Mouse (Mus musculus): ENCODE results near the gene Dnajc15. TPM values are rescaled to one million over a fixed set of nuclear protein-coding genes. Genes with fewer than 3 reads are reported as not detected.
A peak's percentile ranks its signal among the peaks of the same experiment; 100 is the strongest.

The Dnajc15 gene
- polyA plus RNA-seq, 1 experiment from 2014 or later: 103 TPM

- no peaks in the 10 kb centered on the region for H3K27me3 ChIP-seq (ENCODE audit: insufficient read depth, low read length)
- H3K36me3 ChIP-seq (ENCODE audit: insufficient read depth): no peaks in the 10 kb centered on the region
- H3K9me3 ChIP-seq (ENCODE audit: low read depth, low read length): no peaks in the 10 kb centered on the region
- DNase-seq (peak; percentile 10), ATAC-seq (ENCODE audit: insufficient read depth) (no peak)
- TF ChIP-seq CTCF (IDR thresholded peaks at IDR 0.05; ENCODE audit: low read depth): no peak
- H3K4me2 ChIP-seq: no peak overlapping the region
- WGBS: 69% methylated on average over 3 of the region's 3 CpGs
- H3K4me3 ChIP-seq (ENCODE audit: low read depth, low read length): no peak overlapping the region
- H3K4me1 ChIP-seq (ENCODE audit: insufficient read depth): no peaks in the 10 kb centered on the region
- no peak overlapping the region for H3K27ac ChIP-seq (ENCODE audit: low read depth)
- H3K9ac ChIP-seq: no peak overlapping the region
Measured at GRCm38 (mm10) chr14:77864051-77864450, 10.9 kb downstream of the Dnajc15 start.

DNA sequence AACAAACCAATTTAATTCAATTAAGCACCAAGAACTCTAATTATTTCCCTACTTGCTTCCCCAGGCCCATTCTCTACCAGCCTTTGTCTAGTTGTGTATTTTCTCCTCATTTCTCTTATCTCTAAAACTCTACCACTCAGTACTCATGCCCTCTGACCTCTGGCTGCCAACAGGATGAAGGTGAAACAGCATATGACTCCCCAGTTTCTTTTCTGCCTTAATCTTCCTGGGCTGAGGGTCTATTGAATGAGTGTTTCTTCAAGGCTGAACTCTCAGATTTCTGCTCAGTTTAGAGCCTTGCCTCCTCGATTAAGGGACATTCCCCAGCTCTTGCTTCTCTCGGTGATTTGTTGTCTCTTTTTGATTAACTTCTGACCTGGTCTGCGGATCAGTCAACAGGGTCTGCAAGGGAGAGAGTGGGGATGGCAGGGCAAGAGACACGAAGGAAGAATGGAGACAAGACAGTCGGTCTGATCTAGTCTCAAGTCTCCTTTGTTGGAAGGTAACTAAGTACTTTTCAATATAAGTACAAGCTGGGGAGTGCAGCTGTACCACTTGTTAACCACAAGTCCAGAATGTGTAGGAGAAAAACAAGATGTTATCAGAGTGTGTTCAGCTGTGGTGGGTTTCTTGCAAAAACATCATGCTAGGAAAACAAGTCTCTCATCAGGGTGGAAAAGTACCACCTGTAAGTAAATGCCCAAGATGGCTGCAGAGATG lies 13.9 kb downstream of the Dnajc15 start:
- no peaks in the 10 kb centered on the region for H3K36me3 ChIP-seq (ENCODE audit: insufficient read depth)
- H3K4me2 ChIP-seq: no peak overlapping the region
- ATAC-seq (ENCODE audit: insufficient read depth) (no peak), DNase-seq (no peak)
- TF ChIP-seq CTCF (IDR thresholded peaks at IDR 0.05; ENCODE audit: low read depth): no peak
- no peak overlapping the region for H3K4me3 ChIP-seq (ENCODE audit: low read depth, low read length)
- H3K27ac ChIP-seq (ENCODE audit: low read depth): no peak overlapping the region
- H3K9ac ChIP-seq: no peak overlapping the region
- H3K27me3 ChIP-seq (ENCODE audit: insufficient read depth, low read length): no peaks in the 10 kb centered on the region
- H3K9me3 ChIP-seq (ENCODE audit: low read depth, low read length): no peaks in the 10 kb centered on the region
- H3K4me1 ChIP-seq (ENCODE audit: insufficient read depth): no peaks in the 10 kb centered on the region
- 28% methylated on average over 5 of the region's 5 CpGs for WGBS

GRCm38 (mm10) chr14:77859894-77860293 lies 15.0 kb downstream of the Dnajc15 start:
- WGBS: 77% methylated on average over 1 of the region's 1 CpGs
- no peak for TF ChIP-seq CTCF (IDR thresholded peaks at IDR 0.05; ENCODE audit: low read depth)
- no peak overlapping the region for H3K4me2 ChIP-seq
- DNase-seq: no peak
- H3K36me3 ChIP-seq (ENCODE audit: insufficient read depth): no peaks in the 10 kb centered on the region
- H3K9me3 ChIP-seq (ENCODE audit: low read depth, low read length): no peaks in the 10 kb centered on the region
- no peaks in the 10 kb centered on the region for H3K27me3 ChIP-seq (ENCODE audit: insufficient read depth, low read length)
- no peak overlapping the region for H3K27ac ChIP-seq (ENCODE audit: low read depth)
- no peaks in the 10 kb centered on the region for H3K4me1 ChIP-seq (ENCODE audit: insufficient read depth)
- H3K9ac ChIP-seq: no peak overlapping the region
- ATAC-seq (ENCODE audit: insufficient read depth): no peak
- no peak overlapping the region for H3K4me3 ChIP-seq (ENCODE audit: low read depth, low read length)

- Histone ChIP-seq H3K27ac (ENCODE audit: low read depth) (no peak overlapping the region), H3K9me3 (ENCODE audit: low read depth, low read length) (no peaks in the 10 kb centered on the region), H3K9ac (no peak overlapping the region), H3K4me2 (no peak overlapping the region), H3K27me3 (ENCODE audit: insufficient read depth, low read length) (no peaks in the 10 kb centered on the region), H3K36me3 (ENCODE audit: insufficient read depth) (no peaks in the 10 kb centered on the region), H3K4me1 (ENCODE audit: insufficient read depth) (no peaks in the 10 kb centered on the region), H3K4me3 (ENCODE audit: low read depth, low read length) (no peak overlapping the region)
- ATAC-seq (ENCODE audit: insufficient read depth) (no peak), DNase-seq (no peak)
- WGBS: 81% methylated on average over 1 of the region's 1 CpGs
- TF ChIP-seq CTCF (IDR thresholded peaks at IDR 0.05; ENCODE audit: low read depth): no peak
Measured at GRCm38 (mm10) chr14:77853951-77854350, 21.0 kb downstream of the Dnajc15 start.

- no peak overlapping the region for H3K9ac ChIP-seq
- H3K36me3 ChIP-seq (ENCODE audit: insufficient read depth): no peaks in the 10 kb centered on the region
- H3K4me2 ChIP-seq: no peak overlapping the region
- no peaks in the 10 kb centered on the region for H3K9me3 ChIP-seq (ENCODE audit: low read depth, low read length)
- no peak for TF ChIP-seq CTCF (IDR thresholded peaks at IDR 0.05; ENCODE audit: low read depth)
- no peak overlapping the region for H3K27ac ChIP-seq (ENCODE audit: low read depth)
- H3K27me3 ChIP-seq (ENCODE audit: insufficient read depth, low read length): no peaks in the 10 kb centered on the region
- WGBS: 72% methylated on average over 7 of the region's 7 CpGs
- no peaks in the 10 kb centered on the region for H3K4me1 ChIP-seq (ENCODE audit: insufficient read depth)
- DNase-seq: no peak
- H3K4me3 ChIP-seq (ENCODE audit: low read depth, low read length): no peak overlapping the region
- no peak for ATAC-seq (ENCODE audit: insufficient read depth)
Measured at GRCm38 (mm10) chr14:77849852-77850251, 25.1 kb downstream of the Dnajc15 start.

DNA sequence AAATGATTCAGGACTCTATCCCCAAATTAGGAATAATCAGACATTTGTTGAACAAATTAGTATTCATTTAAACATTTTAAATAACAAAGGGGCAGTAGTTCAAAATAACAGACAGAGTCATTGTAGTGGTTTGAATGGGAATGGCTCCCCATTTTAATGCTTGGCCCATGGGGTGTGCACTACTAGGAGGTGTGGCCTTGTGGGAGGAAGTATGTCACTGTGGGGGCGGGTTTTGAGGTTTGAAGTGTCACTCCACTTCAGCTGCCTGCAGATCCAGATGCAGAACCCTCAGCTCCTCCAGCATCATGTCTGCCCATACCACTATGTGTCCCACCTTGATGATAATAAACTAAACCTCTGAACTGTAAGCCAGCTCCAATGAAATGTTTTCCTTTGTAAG lies 26.6 kb downstream of the Dnajc15 start:
- no peak for TF ChIP-seq CTCF (IDR thresholded peaks at IDR 0.05; ENCODE audit: low read depth)
- Histone ChIP-seq H3K4me3 (ENCODE audit: low read depth, low read length) (no peak overlapping the region), H3K36me3 (ENCODE audit: insufficient read depth) (no peaks in the 10 kb centered on the region), H3K27ac (ENCODE audit: low read depth) (no peak overlapping the region), H3K4me2 (no peak overlapping the region), H3K9ac (no peak overlapping the region), H3K4me1 (ENCODE audit: insufficient read depth) (no peaks in the 10 kb centered on the region), H3K9me3 (ENCODE audit: low read depth, low read length) (no peaks in the 10 kb centered on the region), H3K27me3 (ENCODE audit: insufficient read depth, low read length) (no peaks in the 10 kb centered on the region)
- WGBS: 89% methylated on average over 1 of the region's 1 CpGs
- ATAC-seq (ENCODE audit: insufficient read depth) (no peak), DNase-seq (no peak)

DNA sequence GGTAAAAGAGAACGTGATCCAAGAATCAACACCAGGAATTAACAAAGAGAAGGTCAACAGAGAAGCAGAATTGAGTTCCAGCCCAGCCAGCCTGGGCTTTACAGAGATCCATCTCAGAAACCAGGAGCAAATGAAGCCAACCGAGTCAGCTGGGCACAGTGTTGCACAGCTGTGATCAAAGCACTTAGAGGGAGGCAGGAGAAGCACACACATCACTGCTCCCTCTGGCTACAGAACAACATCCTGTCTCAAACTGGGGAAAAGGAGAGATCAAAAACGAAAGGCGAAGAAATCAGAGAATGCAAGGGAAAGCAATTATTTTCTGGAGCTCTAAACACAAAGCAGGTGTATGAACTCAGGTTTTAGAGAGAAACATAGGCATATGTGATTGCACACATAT lies 28.7 kb downstream of the Dnajc15 start:
- H3K4me2 ChIP-seq: no peak overlapping the region
- no peak for TF ChIP-seq CTCF (IDR thresholded peaks at IDR 0.05; ENCODE audit: low read depth)
- no peaks in the 10 kb centered on the region for H3K36me3 ChIP-seq (ENCODE audit: insufficient read depth)
- no peaks in the 10 kb centered on the region for H3K27me3 ChIP-seq (ENCODE audit: insufficient read depth, low read length)
- H3K27ac ChIP-seq (ENCODE audit: low read depth): no peak overlapping the region
- DNase-seq: no peak
- no peaks in the 10 kb centered on the region for H3K4me1 ChIP-seq (ENCODE audit: insufficient read depth)
- H3K4me3 ChIP-seq (ENCODE audit: low read depth, low read length): no peak overlapping the region
- no peak for ATAC-seq (ENCODE audit: insufficient read depth)
- H3K9ac ChIP-seq: no peak overlapping the region
- no peaks in the 10 kb centered on the region for H3K9me3 ChIP-seq (ENCODE audit: low read depth, low read length)
- WGBS: 74% methylated on average over 4 of the region's 4 CpGs

Measured in lung, embryonic 14.5 days (tissue).